Mouse (Mus musculus) neural tube, embryonic 14.5 days (tissue): Measurements from ENCODE around the gene Omt2b. TPM values are rescaled to one million over a fixed set of nuclear protein-coding genes. Genes with fewer than 3 reads are reported as not detected.
A peak's percentile ranks its signal among the peaks of the same experiment; 100 is the strongest.
"Not testable (repeated sequence)": the region's sequence is repeated elsewhere in the genome, so short reads cannot be mapped to it uniquely, and the experiment has no call there.

ENCODE experiments used
- ATAC-seq: fragments of 200-750 bp; cut with Nextera tagmentation; 2 replicates; pipeline ENCODE4 v1.8.0; 2017; ENCODE audit warnings: low read depth, mild to moderate bottlenecking, moderate TSS enrichment, moderate library complexity
- H3K27ac ChIP-seq: fragments of 300-500 bp; sonication (generic); 2 replicates; pipeline ENCODE4 v1.5.1; 2014; ENCODE audit warnings: low read depth, mild to moderate bottlenecking, control low read depth, low read length, moderate library complexity, mixed read lengths
- H3K27me3 ChIP-seq: fragments of 300-500 bp; sonication (generic); 2 replicates; pipeline ENCODE4 v1.6.1; 2014; ENCODE audit warnings: low read length; ENCODE audit not compliant: control insufficient read depth, insufficient read depth
- H3K36me3 ChIP-seq: fragments of 300-500 bp; sonication (generic); 2 replicates; pipeline ENCODE4 v1.6.1; 2014; ENCODE audit warnings: low read length, mixed read lengths; ENCODE audit not compliant: control insufficient read depth, insufficient read depth
- H3K4me1 ChIP-seq: fragments of 300-500 bp; sonication (generic); 2 replicates; pipeline ENCODE4 v1.6.1; 2014; ENCODE audit warnings: low read length; ENCODE audit not compliant: control insufficient read depth, insufficient read depth
- H3K4me2 ChIP-seq: fragments of 300-500 bp; sonication (generic); 2 replicates; pipeline ENCODE4 v1.6.1; 2014; ENCODE audit warnings: mild to moderate bottlenecking, low read depth, low read length, control low read depth
- H3K4me3 ChIP-seq: fragments of 300-500 bp; sonication (generic); 2 replicates; pipeline ENCODE4 v1.5.1; 2014; ENCODE audit warnings: low read depth, low read length, control low read depth, mixed read lengths
- H3K9ac ChIP-seq: fragments of 300-500 bp; sonication (generic); replicated peaks from 2 replicates; pipeline ENCODE4 v1.6.1; 2014; ENCODE audit warnings: low read depth, mild to moderate bottlenecking, control low read depth, low read length, mixed read lengths
- H3K9me3 ChIP-seq: fragments of 300-500 bp; sonication (generic); 2 replicates; pipeline ENCODE4 v1.6.1; 2016; ENCODE audit warnings: low read length; ENCODE audit not compliant: control insufficient read depth
- WGBS: fragments of 180-500 bp; shearing (Covaris S2); extraction: QIAGEN DNeasy Blood & Tissue Kit; methylation state at CpG from one replicate; pipeline ENCODE4 v1.1.7; 2014; 5-methylcytosine and 5-hydroxymethylcytosine counted together
- polyA plus RNA-seq: library from polyadenylated mRNA; unstranded; fragments of >200 nt; fragmentation: Nextera tagmentation; extraction: Ambion mirVana; gene quantifications from 2 replicates; pipeline ENCODE4 v1.2.1, GENCODE M21; 2014

The Omt2b gene
- not detected in 2 replicates for polyA plus RNA-seq

DNA sequence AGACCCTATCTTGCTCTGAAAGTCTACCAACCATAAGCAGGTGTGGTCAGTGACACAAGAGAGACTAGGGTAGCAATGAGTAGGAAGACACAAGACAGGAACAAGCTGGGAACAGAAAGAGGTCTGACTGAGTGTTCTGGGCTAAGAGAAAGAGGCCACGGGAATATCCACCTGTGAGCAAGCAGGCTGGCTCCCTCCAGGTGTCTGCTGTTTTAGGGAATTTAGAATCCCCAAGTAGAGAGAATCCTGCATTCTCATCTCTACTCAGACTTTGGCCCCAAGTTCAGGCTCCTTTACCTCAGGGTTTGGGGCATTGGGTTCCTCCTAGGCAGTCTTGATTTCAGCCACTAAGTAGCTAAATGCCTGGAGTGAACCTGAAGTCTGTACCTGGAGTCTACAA, at the start of gene Omt2b:
Gene Omt2b (plus strand): TSS at position 301 of the 400 bp plus-strand sequence.
- H3K4me2 ChIP-seq, H3K36me3 ChIP-seq, H3K9ac ChIP-seq, ATAC-seq, H3K27ac ChIP-seq, H3K9me3 ChIP-seq, H3K27me3 ChIP-seq, H3K4me3 ChIP-seq, H3K4me1 ChIP-seq: not testable (repeated sequence)
- 100% methylated on average over 1 of the region's 1 CpGs for WGBS

DNA sequence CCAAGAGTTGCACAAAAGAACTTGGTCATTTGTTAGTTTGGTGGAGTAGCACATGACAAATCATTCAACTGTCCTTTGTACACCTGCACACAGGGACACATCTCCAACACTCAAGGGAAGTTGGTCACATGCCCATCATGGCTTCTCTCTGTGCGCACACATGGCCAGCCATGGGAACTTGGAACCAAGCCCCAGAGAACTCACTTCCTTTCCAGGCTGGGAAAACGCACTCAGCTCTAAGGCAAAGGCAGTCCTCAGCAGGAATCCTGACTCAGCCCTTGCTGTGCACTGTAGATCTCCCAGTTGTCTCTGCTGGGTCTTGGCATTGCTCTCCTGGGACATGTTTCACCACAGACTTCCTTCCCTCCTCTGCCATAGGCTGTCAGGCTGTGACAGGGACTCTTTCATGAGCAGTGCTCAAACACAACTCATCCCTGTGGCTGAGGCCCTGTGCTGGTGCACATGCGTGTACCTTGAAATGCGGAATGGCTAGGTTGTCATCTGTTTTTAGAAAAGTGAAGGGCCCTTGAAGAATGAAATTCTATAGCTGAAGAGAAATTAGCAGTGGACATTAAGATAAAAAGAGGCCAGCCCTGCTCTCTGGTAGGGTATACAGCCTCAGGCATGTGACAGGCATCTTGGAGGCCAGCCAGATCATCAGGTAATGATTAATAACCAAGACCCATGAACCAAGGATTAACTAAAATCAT, 45.2 kb upstream of the Omt2b start:
- WGBS: 87% methylated on average over 4 of the region's 4 CpGs
- H3K27me3 ChIP-seq, H3K36me3 ChIP-seq, ATAC-seq, H3K9ac ChIP-seq, H3K4me1 ChIP-seq, H3K27ac ChIP-seq, H3K4me2 ChIP-seq, H3K4me3 ChIP-seq, H3K9me3 ChIP-seq: not testable (repeated sequence)

DNA sequence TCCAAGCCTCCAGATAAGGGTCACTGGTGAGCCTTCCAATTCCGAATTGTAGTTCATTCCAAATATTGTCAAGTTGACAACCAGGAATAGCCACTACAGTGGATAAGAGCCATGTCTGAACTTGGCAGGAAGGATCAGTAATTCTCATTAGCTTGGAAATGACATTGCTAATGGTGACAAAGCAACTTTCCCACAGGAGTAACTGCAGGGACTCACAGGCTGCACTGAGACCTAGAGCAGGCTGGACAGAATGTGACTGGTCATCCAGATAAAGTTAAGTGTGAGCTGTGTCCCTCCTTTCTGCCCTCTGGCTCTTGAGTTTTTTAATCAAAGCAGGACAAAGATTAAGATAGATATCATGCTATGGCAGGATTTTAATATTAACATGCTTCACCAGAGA, 38.3 kb upstream of the Omt2b start:
- not testable (repeated sequence) for H3K36me3 ChIP-seq, H3K4me3 ChIP-seq, H3K27ac ChIP-seq, H3K27me3 ChIP-seq, H3K9ac ChIP-seq, H3K4me2 ChIP-seq, ATAC-seq, H3K9me3 ChIP-seq, H3K4me1 ChIP-seq
- WGBS: 54% methylated on average over 1 of the region's 1 CpGs

GRCm38 (mm10) chr9:78289723-78290122, 37.7 kb upstream of the Omt2b start, which contains the start of gene Gm10639:
TSS of gene Gm10639 (plus strand) at chr9:78289923.
- H3K27me3 ChIP-seq, H3K4me1 ChIP-seq, H3K27ac ChIP-seq, ATAC-seq, H3K4me2 ChIP-seq, H3K36me3 ChIP-seq, H3K4me3 ChIP-seq, H3K9me3 ChIP-seq, H3K9ac ChIP-seq: not testable (repeated sequence)
- 95% methylated on average over 3 of the region's 3 CpGs for WGBS

DNA sequence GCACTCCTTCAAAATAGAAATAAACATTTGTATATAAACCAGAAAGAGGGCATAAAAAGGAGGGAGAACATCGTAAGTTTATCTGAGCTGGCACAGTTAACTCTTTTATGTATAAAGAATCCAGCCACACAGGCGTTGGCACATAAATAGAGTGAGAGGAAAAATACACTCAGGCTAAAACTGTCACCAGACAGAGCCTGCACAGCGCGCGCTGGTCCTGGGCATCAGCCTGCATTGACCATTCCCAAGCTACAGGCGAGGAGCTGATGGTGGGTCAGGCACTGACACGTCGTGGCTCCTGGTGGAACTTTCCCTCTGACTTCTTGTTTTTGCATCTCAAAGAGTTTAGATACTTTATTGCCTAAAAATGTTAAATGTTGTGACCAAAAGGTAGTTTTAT, 34.9 kb upstream of the Omt2b start:
- not testable (repeated sequence) for H3K9me3 ChIP-seq, H3K36me3 ChIP-seq, H3K4me3 ChIP-seq, H3K4me2 ChIP-seq, H3K9ac ChIP-seq, H3K27me3 ChIP-seq, H3K27ac ChIP-seq, H3K4me1 ChIP-seq, ATAC-seq
- 85% methylated on average over 8 of the region's 8 CpGs for WGBS

GRCm38 (mm10) chr9:78293683-78294082, 33.7 kb upstream of the Omt2b start:
- H3K27me3 ChIP-seq, H3K27ac ChIP-seq, H3K9me3 ChIP-seq, H3K4me2 ChIP-seq, H3K9ac ChIP-seq, H3K4me3 ChIP-seq, H3K36me3 ChIP-seq, H3K4me1 ChIP-seq, ATAC-seq: not testable (repeated sequence)
- WGBS: 80% methylated on average over 1 of the region's 1 CpGs

DNA sequence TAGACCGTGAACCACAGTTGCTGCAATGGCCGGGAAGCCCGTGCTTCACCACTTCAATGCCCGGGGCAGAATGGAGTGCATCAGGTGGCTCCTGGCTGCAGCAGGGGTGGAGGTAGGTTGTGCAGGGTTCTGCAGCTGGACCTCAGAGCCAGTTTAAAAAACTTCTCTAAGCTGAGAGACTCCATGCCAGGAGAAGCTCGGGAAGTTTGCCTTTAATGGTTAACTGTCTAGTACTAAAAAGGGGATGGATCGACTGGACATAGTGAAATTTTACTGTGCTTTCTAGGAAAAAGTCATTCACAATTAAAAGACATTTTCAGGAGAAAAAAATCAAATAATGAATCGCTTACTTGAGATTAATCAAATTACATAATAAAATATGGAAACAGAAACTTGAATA, 32.6 kb upstream of the Omt2b start:
- not testable (repeated sequence) for H3K4me1 ChIP-seq, ATAC-seq, H3K9me3 ChIP-seq, H3K9ac ChIP-seq, H3K4me2 ChIP-seq, H3K36me3 ChIP-seq, H3K27me3 ChIP-seq, H3K27ac ChIP-seq, H3K4me3 ChIP-seq
- WGBS: 77% methylated on average over 5 of the region's 7 CpGs

- ATAC-seq: peak; percentile 63
- not testable (repeated sequence) for H3K4me1 ChIP-seq, H3K4me2 ChIP-seq, H3K36me3 ChIP-seq, H3K27ac ChIP-seq, H3K9ac ChIP-seq, H3K27me3 ChIP-seq, H3K9me3 ChIP-seq, H3K4me3 ChIP-seq
- 20% methylated on average over 6 of the region's 6 CpGs for WGBS
These were observed 31.3 kb upstream of the Omt2b start for GRCm38 (mm10) chr9:78296089-78296488.

DNA sequence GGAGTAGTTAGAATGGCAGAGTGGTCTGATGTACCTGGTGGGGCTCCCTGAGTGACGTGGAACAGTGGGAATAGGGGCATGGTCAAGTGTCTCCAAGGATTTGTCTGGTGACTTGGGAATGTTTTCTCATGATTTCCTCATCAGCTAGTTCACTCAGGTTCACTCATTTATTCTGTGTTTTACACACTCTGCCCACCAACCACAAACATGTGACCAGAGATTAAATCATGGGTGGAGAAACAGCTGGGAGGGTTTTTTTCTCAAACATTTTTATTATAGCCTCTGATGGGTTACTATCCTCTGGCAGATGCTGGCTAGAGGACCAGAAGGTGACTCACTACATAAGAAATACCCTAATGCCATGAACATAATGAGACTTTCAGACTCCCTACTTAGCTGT, 29.2 kb upstream of the Omt2b start:
- H3K27ac ChIP-seq: no peak overlapping the region
- no peak overlapping the region for H3K4me2 ChIP-seq
- ATAC-seq: no peak
- no peak overlapping the region for H3K4me3 ChIP-seq
- no peaks in the 10 kb centered on the region for H3K9me3 ChIP-seq
- 88% methylated on average over 1 of the region's 1 CpGs for WGBS
- no peaks in the 10 kb centered on the region for H3K36me3 ChIP-seq
- no peaks in the 10 kb centered on the region for H3K27me3 ChIP-seq
- H3K9ac ChIP-seq: no peak overlapping the region
- no peaks in the 10 kb centered on the region for H3K4me1 ChIP-seq
